Mouse (Mus musculus): ENCODE results near the gene Psmd3.

- no peak for TF ChIP-seq CTCF (IDR thresholded peaks at IDR 0.05; ENCODE audit: insufficient read depth, low read depth, low read length)
- no peak for TF ChIP-seq POLR2A (IDR thresholded peaks at IDR 0.05; ENCODE audit: insufficient read depth, low read depth, low read length)
Observed at GRCm38 (mm10) chr11:98729119-98729588, 46.8 kb downstream of the Psmd3 start, which contains the start of gene Med24.

Measured in olfactory bulb, adult 2 months (tissue).